Mouse (Mus musculus): Measurements from ENCODE around the gene Wwox. TPM values are rescaled to one million over a fixed set of nuclear protein-coding genes. Genes with fewer than 3 reads are reported as not detected.
A peak's percentile ranks its signal among the peaks of the same experiment; 100 is the strongest.

The Wwox gene
- polyA plus RNA-seq, 1 experiment from 2014 or later, result 11.6 TPM

DNA sequence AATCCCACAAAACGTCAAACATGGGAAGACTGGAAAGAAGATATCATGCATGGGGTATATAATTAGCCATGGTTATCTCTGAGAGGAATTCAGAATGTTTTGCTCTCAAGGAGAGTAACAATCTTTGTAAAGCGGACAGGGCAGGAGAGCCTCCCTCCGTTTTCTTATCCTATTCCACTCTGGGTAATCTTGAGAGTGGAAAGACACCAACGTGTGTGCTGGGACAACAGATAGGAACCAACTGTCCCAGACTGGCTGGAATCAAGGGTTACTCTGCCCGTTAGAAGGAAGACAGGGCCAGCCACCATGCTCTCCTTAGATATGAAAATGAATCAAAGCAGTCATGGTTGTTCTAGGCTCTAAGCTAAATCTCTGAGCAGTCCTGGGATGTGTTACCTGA lies 650.7 kb downstream of the Wwox start:
- TF ChIP-seq EP300 (IDR thresholded peaks at IDR 0.05), result no peak
- no peak for TF ChIP-seq CTCF (IDR thresholded peaks at IDR 0.05)
- DNase-seq (ENCODE audit: low spot score) (no peak), ATAC-seq (peak; percentile 16; the same call in 1 of the 2 replicates)
- no peaks in the 10 kb centered on the region for H3K36me3 ChIP-seq (ENCODE audit: insufficient read depth, low read length)
- no peak overlapping the region for H3K27ac ChIP-seq (ENCODE audit: low read length)
- H3K9ac ChIP-seq (replicated peaks; ENCODE audit: low read depth), result no peak overlapping the region
- 50% methylated on average over 5 of the region's 5 CpGs for WGBS
- H3K27me3 ChIP-seq (replicated peaks; ENCODE audit: insufficient read depth, low read length), result no peaks in the 10 kb centered on the region
- H3K4me3 ChIP-seq (ENCODE audit: low read depth, low read length), result no peak overlapping the region
- no peaks in the 10 kb centered on the region; the same call in 1 of the 2 replicates for H3K9me3 ChIP-seq (ENCODE audit: low read length)
- no peak overlapping the region for H3K4me2 ChIP-seq (replicated peaks; ENCODE audit: low read depth, low read length)
- no peaks in the 10 kb centered on the region for H3K4me1 ChIP-seq (ENCODE audit: insufficient read depth, low read depth, low read length)

DNA sequence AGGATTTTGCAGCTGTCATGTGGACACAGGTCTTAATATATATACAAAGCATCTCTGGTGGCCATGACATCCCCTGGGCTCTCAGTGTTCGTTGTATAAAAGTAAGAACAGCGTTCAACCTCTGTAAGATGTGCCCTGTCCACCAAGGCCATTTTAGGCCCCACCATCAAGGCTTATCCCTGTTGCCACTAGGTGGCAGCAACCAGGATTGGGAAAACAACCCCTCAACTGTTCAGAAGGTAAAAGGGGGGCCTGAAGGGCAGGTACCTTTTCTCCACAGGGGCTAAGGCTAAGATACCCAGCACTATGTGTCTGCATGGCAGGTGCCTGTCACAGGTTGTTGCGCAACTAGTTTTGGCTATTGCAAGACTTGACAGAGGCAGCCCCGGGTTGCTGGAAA lies 656.1 kb downstream of the Wwox start:
- Histone ChIP-seq H3K27ac (ENCODE audit: low read length) (no peak overlapping the region), H3K4me1 (ENCODE audit: insufficient read depth, low read depth, low read length) (peaks cover 4% of the 10 kb centered on the region; the same call in 1 of the 2 replicates), H3K9ac (replicated peaks; ENCODE audit: low read depth) (no peak overlapping the region), H3K4me3 (ENCODE audit: low read depth, low read length) (no peak overlapping the region), H3K36me3 (ENCODE audit: insufficient read depth, low read length) (no peaks in the 10 kb centered on the region), H3K4me2 (replicated peaks; ENCODE audit: low read depth, low read length) (no peak overlapping the region), H3K27me3 (replicated peaks; ENCODE audit: insufficient read depth, low read length) (no peaks in the 10 kb centered on the region), H3K9me3 (ENCODE audit: low read length) (no peaks in the 10 kb centered on the region)
- WGBS, result 85% methylated on average over 4 of the region's 4 CpGs
- TF ChIP-seq CTCF (IDR thresholded peaks at IDR 0.05), result peak; percentile 79
- TF ChIP-seq EP300 (IDR thresholded peaks at IDR 0.05), result no peak
- ATAC-seq (no peak), DNase-seq (ENCODE audit: low spot score) (peak; percentile 32)

DNA sequence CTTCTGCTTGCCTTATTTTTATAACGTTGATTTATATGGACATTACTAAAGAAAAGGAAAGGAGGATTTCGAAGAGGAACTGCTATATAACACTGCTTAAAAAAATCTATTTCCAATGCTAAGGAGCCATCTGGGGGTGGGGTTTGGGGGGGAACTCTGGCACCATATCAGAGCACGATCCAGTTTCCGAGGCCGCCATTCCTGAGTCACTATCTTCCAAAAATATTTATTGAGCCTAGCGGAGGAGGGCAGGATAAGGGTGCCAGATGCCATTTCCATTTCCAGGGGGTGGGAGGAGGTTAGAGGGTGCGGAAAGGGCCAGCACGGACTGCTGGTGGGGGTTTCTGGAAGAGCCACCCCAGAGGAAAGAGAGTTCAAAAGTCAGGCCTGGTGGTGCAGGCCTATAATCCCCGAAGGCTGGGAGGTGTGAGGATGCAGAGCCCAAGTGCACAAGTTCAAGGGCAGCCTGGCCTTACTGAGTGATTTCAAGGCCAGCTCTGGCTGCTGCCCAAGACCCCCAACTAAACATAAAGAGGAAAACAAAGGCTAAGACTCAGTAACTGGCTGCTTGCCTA lies 658.6 kb downstream of the Wwox start:
- DNase-seq (ENCODE audit: low spot score) (no peak), ATAC-seq (no peak; the same call in 1 of the 2 replicates)
- Histone ChIP-seq H3K9me3 (ENCODE audit: low read length) (no peaks in the 10 kb centered on the region), H3K4me2 (replicated peaks; ENCODE audit: low read depth, low read length) (no peak overlapping the region), H3K27me3 (replicated peaks; ENCODE audit: insufficient read depth, low read length) (no peaks in the 10 kb centered on the region), H3K4me3 (ENCODE audit: low read depth, low read length) (no peak overlapping the region), H3K4me1 (ENCODE audit: insufficient read depth, low read depth, low read length) (peaks cover 4% of the 10 kb centered on the region; the same call in 1 of the 2 replicates), H3K27ac (ENCODE audit: low read length) (no peak overlapping the region), H3K9ac (replicated peaks; ENCODE audit: low read depth) (no peak overlapping the region), H3K36me3 (ENCODE audit: insufficient read depth, low read length) (no peaks in the 10 kb centered on the region)
- TF ChIP-seq EP300 (IDR thresholded peaks at IDR 0.05) (no peak), CTCF (IDR thresholded peaks at IDR 0.05) (0 out of 2 replicates have a peak, but pooled peaks have one; percentile 13)
- 23% methylated on average over 9 of the region's 9 CpGs for WGBS

DNA sequence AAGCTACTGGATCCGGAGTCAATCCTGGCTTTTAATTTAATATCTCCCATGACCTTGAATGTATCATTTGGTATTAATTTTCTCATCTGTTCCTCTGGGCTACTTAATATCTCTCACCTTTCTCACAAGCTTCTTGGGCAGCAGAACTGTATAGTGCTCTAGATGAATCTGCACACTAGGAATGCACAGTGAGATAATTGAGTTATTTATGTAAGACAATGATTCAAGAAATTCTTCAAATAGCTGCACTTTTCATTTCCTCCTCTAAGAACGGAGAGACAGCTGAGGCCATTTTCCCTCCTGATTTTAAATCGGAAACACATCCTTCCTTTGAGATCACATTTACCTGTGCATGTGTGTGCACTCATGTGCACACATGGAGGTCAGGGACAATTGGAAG lies 669.9 kb downstream of the Wwox start:
- TF ChIP-seq EP300 (IDR thresholded peaks at IDR 0.05) (no peak), CTCF (IDR thresholded peaks at IDR 0.05) (no peak)
- DNase-seq (ENCODE audit: low spot score) (no peak), ATAC-seq (no peak)
- Histone ChIP-seq H3K9ac (replicated peaks; ENCODE audit: low read depth) (no peak overlapping the region), H3K4me2 (replicated peaks; ENCODE audit: low read depth, low read length) (no peak overlapping the region), H3K27me3 (replicated peaks; ENCODE audit: insufficient read depth, low read length) (no peaks in the 10 kb centered on the region), H3K9me3 (ENCODE audit: low read length) (no peaks in the 10 kb centered on the region), H3K27ac (ENCODE audit: low read length) (no peak overlapping the region), H3K4me1 (ENCODE audit: insufficient read depth, low read depth, low read length) (no peaks in the 10 kb centered on the region), H3K4me3 (ENCODE audit: low read depth, low read length) (no peak overlapping the region), H3K36me3 (ENCODE audit: insufficient read depth, low read length) (no peaks in the 10 kb centered on the region)
- WGBS, result 61% methylated on average over 3 of the region's 3 CpGs

DNA sequence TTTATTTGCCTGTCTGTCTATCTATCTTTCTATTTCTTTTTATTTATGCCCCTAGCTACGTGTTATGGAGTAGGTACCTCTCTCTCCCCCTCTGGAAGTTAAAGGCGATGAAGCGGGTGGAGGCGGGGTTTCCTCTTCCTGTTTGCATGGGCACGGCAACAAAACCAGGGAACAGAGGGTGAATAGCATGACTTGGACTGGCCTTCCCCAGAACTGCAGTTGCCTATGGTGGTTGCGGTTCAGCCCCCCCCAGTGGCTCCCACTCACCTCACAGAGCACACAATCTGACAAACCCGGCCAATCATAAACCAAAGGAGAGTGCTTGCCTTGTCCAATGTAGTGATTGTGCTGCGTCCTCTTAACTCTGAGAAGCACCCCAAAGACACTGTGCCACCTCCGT lies 671.0 kb downstream of the Wwox start:
- Histone ChIP-seq H3K4me3 (ENCODE audit: low read depth, low read length) (no peak overlapping the region), H3K4me1 (ENCODE audit: insufficient read depth, low read depth, low read length) (no peaks in the 10 kb centered on the region), H3K27me3 (replicated peaks; ENCODE audit: insufficient read depth, low read length) (no peaks in the 10 kb centered on the region), H3K36me3 (ENCODE audit: insufficient read depth, low read length) (no peaks in the 10 kb centered on the region), H3K9ac (replicated peaks; ENCODE audit: low read depth) (no peak overlapping the region), H3K9me3 (ENCODE audit: low read length) (no peaks in the 10 kb centered on the region), H3K27ac (ENCODE audit: low read length) (no peak overlapping the region), H3K4me2 (replicated peaks; ENCODE audit: low read depth, low read length) (no peak overlapping the region)
- TF ChIP-seq CTCF (IDR thresholded peaks at IDR 0.05) (no peak), EP300 (IDR thresholded peaks at IDR 0.05) (no peak)
- ATAC-seq (no peak), DNase-seq (ENCODE audit: low spot score) (peak; percentile 24)
- 65% methylated on average over 9 of the region's 9 CpGs for WGBS

DNA sequence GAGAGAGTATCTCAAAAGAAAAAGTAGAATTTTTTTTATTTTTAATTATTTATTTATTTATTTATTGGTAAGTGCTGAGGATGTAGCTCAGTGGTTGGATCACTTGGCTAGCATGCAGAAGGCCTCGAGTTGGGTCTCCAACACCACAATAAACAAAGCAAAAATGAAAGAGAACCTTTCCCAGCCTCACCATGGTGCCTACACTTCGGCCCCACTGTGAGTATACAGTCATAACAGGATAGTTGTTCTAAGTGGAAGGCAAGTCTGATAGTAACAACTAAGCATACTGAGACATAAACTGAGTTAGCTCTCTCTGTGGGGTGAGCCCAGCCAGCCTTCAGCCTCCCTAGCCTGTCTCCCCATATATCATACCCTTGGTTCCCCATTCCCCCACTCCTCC lies 672.6 kb downstream of the Wwox start:
- H3K27me3 ChIP-seq (replicated peaks; ENCODE audit: insufficient read depth, low read length), result no peaks in the 10 kb centered on the region
- no peaks in the 10 kb centered on the region for H3K36me3 ChIP-seq (ENCODE audit: insufficient read depth, low read length)
- H3K4me2 ChIP-seq (replicated peaks; ENCODE audit: low read depth, low read length), result no peak overlapping the region
- WGBS, result 85% methylated on average over 2 of the region's 2 CpGs
- no peak overlapping the region for H3K27ac ChIP-seq (ENCODE audit: low read length)
- no peak overlapping the region for H3K9ac ChIP-seq (replicated peaks; ENCODE audit: low read depth)
- ATAC-seq (no peak), DNase-seq (ENCODE audit: low spot score) (no peak)
- TF ChIP-seq EP300 (IDR thresholded peaks at IDR 0.05) (no peak), CTCF (IDR thresholded peaks at IDR 0.05) (no peak)
- no peaks in the 10 kb centered on the region for H3K9me3 ChIP-seq (ENCODE audit: low read length)
- H3K4me1 ChIP-seq (ENCODE audit: insufficient read depth, low read depth, low read length), result no peaks in the 10 kb centered on the region
- no peak overlapping the region for H3K4me3 ChIP-seq (ENCODE audit: low read depth, low read length)

DNA sequence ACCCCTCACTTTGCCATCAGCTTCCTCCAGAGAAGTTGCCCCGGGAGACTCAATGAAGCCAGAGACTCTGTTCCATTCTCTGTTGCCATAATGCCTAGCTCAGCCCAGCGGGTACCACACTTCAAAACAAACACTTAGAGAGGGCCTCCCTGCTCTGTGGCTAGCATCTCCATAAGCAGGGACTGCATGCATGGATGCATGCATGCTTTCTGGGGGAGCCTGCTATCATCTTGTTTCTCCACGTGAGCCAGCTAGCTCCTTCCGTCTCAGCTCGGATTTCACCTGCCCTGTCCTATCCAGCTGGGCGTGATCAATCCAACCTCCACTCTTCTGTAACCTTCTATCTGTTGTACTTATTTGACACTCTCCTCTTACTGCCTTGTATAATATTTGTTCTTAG lies 675.0 kb downstream of the Wwox start:
- DNase-seq (ENCODE audit: low spot score) (no peak), ATAC-seq (no peak)
- H3K4me3 ChIP-seq (ENCODE audit: low read depth, low read length), result no peak overlapping the region
- no peak for TF ChIP-seq CTCF (IDR thresholded peaks at IDR 0.05)
- TF ChIP-seq EP300 (IDR thresholded peaks at IDR 0.05), result no peak
- no peaks in the 10 kb centered on the region for H3K4me1 ChIP-seq (ENCODE audit: insufficient read depth, low read depth, low read length)
- H3K9me3 ChIP-seq (ENCODE audit: low read length), result no peaks in the 10 kb centered on the region
- H3K27ac ChIP-seq (ENCODE audit: low read length), result no peak overlapping the region
- 57% methylated on average over 6 of the region's 6 CpGs for WGBS
- H3K36me3 ChIP-seq (ENCODE audit: insufficient read depth, low read length), result no peaks in the 10 kb centered on the region
- H3K9ac ChIP-seq (replicated peaks; ENCODE audit: low read depth), result no peak overlapping the region
- H3K4me2 ChIP-seq (replicated peaks; ENCODE audit: low read depth, low read length), result no peak overlapping the region
- no peaks in the 10 kb centered on the region for H3K27me3 ChIP-seq (replicated peaks; ENCODE audit: insufficient read depth, low read length)

Data from lung, postnatal 0 days (tissue).